Mouse (Mus musculus) WW6 (cell line): ENCODE data around the gene Slc22a22.
"Not testable (repeated sequence)": the region's sequence is repeated elsewhere in the genome, so short reads cannot be mapped to it uniquely, and the experiment has no call there.

Experiments
- DNase-seq: peaks from one replicate; pipeline ENCODE4 v3.0.0-alpha.2; 2013; ENCODE audit warnings: low read depth, low spot score

Gene Slc22a22

GRCm38 (mm10) chr15:57380381-57380780, 97.0 kb downstream of the Slc22a22 start:
- no peak for DNase-seq

DNA sequence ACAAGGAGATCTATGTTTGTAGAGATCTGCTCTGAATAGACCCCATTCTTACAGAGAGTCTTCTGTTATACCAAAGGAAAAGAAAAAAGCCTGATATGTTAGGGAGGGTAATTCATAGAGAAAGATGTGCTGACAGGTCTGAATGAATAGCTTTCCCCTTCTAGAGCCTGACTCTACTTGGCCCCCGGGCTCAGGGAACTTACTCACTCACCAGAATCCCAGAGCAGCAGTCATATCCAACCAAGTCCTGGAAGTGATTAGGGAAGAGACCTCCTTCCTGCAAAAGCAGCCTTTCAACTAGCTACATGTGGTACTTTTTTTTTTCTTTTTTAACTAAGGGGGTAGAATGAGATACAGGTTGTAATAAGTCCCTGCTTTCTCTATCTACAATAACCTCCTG, 111.0 kb downstream of the Slc22a22 start:
- no peak for DNase-seq

DNA sequence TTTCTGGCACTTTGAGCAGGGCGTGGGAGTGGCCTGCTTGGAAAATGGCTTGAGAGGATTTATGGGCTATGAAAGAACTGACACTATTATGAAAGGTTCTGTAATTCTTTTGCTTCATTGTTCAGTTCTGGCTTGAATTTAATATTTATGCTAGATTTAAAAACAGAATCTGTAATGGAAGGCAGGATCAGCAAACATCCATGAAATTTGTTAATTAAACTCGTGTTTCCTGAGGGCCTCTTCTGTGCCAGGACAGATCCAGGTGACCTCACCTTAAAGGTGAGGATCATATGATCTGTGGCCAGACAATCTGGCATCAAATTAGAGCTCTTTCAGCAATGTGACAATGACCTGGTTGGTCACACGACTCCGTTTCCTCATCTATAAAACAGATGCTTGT, 122.1 kb downstream of the Slc22a22 start:
- no peak for DNase-seq

DNA sequence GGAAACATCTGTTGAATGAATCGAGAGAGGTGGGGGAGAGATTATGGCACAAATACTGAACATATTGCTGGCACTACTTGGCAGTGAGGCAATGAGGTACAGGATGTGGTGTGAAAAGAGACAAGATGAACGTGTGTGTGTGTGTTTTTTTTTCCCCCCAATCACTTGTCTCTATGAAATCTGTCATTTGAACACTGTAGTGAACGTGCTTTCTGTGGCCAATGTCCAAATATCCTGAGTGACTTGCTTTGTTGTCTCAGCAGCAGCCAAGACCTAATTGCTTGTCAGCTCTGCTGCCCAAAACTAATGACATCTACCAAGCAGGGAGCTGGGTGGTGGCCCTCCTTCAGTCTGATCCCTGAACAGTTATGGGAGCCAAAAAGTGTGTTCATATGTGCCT, 136.9 kb downstream of the Slc22a22 start:
- DNase-seq: no peak

DNA sequence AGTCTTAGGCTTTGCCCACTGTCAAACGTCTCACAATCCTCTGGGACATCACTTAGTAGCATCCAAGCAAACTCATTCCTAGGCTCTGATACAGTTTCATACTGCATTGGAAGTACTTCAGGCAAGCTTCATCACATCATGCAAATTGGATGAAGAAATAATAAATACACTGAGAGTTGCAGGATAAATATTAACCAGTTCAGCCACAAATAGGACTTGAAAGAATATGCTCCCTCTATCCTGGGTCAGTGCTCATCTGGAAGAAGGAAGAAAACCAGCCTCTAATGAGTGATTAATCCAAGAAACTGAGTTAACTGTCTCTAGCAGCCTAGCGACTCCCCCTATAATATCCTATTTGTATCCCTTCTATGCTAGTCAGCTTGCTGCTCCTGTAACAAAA, 146.1 kb downstream of the Slc22a22 start:
- DNase-seq: no peak

DNA sequence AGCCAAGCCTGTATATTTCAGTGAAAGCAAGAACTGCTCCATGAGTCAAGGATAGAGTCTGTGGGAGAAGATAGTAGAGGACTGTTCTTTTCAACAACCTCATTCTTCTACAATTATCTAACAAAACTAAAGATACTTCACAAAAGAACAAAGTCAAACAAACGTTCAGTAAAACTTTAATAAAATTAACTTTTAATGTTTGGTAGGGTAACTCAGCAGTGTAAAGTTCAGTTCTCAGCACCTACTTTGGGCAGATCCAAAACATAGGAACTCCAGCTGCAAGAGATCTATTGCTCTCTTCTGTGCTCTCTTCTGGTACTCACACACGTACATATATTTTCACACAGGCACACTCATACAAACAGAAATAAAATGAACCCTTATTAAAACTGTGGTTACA, 159.4 kb downstream of the Slc22a22 start:
- no peak for DNase-seq

- DNase-seq: no peak
These were observed 160.9 kb downstream of the Slc22a22 start for GRCm38 (mm10) chr15:57316486-57316885.

DNA sequence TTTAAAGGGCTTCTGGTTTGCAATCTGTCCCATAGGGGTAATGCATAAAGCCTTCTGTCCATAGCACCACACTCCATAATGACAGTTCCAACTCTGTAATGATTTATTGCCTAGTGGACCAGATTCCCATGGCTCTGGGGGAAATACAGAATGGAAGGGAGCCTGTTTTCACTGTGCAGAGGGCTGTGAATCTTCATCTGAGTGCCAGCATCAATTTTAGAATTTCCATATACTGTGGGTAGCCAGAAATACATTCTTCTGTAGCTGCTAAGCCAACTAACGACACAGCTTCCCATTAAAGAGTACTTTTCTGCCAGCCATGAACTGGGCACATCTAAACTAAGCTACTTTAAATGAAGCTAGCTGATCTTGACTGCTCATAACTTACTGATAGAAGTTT, 174.7 kb downstream of the Slc22a22 start:
- no peak for DNase-seq

GRCm38 (mm10) chr15:57278505-57278904, 198.9 kb downstream of the Slc22a22 start:
- no peak for DNase-seq

DNA sequence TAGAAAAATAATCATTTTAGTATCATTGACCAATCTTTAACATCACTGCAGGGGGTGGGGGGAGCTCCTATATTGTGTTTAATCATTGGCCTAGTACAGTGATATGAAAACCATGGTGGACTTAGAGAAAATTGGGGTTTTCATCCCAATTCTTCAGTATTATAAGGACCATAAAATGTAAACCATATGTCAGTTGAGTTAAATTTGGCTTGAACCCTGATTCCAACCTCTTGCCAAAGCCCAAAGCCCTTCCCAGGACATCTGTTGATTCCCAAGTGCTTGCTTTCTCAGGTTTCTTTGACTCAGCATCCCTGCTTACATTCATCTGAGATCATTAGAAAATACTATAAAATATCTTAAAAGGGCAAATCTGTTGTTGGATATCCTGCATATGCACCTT, 201.0 kb downstream of the Slc22a22 start:
- DNase-seq: no peak

- DNase-seq: not testable (repeated sequence)
These were observed 237.4 kb downstream of the Slc22a22 start for GRCm38 (mm10) chr15:57240061-57240460.

DNA sequence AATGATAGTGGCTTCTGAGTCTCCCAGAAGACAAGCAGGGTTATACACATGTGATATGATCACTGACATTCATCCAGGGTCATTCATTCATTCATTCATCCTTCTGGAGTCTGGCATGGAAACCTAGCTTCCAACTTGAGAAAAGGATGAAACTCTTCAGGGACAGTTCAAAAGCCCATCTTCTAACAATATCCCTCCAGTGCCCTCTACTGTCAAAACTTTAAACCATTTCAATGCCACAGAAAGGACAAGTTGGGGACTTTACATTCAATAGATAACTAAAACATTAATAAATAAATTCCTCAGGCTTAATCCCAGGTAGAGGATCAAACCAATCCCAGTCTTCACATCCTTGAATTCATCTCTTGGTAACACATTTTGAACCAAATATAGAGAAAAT, 247.0 kb downstream of the Slc22a22 start:
- no peak for DNase-seq

GRCm38 (mm10) chr15:57205315-57205714, 272.1 kb downstream of the Slc22a22 start:
- DNase-seq: no peak

GRCm38 (mm10) chr15:57204444-57204930, 272.9 kb downstream of the Slc22a22 start:
- DNase-seq: no peak
